ENCODE assay signal across 35 mouse cellular contexts in the genomic region with DNA sequence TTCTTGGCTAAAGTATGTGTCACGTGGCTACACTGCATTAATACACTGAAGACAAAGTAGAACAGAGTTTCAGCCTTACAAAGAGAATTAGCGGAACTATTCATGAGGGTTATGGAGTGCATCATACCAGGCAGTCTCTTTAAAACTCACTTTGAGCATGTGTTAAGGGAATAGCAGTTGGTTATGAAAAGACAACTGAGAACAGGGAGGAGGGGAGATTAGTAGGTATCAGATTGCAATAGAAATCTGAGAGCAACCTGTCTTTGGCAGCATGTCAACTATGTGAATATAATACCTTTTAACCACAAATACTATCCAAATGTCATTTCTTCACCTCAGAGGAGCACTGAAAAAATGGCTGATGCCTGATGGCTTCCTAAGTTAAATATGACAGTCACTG.
"Had no signal": no experiment of that assay in that cellular context is flagged by ENCODE, and none has a peak within 500 bp of the region (broad histone marks: within the 10 kb centered on the region; RNA-seq: fewer than 3 reads in every experiment).

No protein-coding gene starts in this region.

- DNase-seq: heart, postnatal 10 days; heart, postnatal 14 days; heart, postnatal 36 days; heart, postnatal 4 days; kidney, adult 11 months; kidney, adult 18-20 months; kidney, adult 2 months; kidney, adult 8-10 months; kidney, adult 9 months; kidney, postnatal 10 days; kidney, postnatal 14 days; kidney, postnatal 25 days; kidney, postnatal 36 days; kidney, postnatal 4 days; layer of hippocampus, adult 9-11 months; layer of hippocampus, postnatal 36 days had no signal

- H3K9me3 ChIP-seq: heart, embryonic 10.5 days; heart, embryonic 12.5 days; heart, embryonic 13.5 days; heart, embryonic 15.5 days; hindbrain, embryonic 10.5 days; hindbrain, embryonic 12.5 days; hindbrain, embryonic 13.5 days; hindbrain, embryonic 15.5 days; intestine, embryonic 15.5 days; kidney, embryonic 15.5 days had no signal

- H3K9ac ChIP-seq: heart, embryonic 12.5 days; heart, embryonic 13.5 days; heart, embryonic 15.5 days; hindbrain, embryonic 12.5 days; hindbrain, embryonic 13.5 days; hindbrain, embryonic 14.5 days; hindbrain, embryonic 15.5 days; intestine, embryonic 15.5 days; kidney, embryonic 15.5 days had no signal

- H3K4me2 ChIP-seq: heart, embryonic 11.5 days; heart, embryonic 12.5 days; heart, embryonic 13.5 days; heart, embryonic 15.5 days; hindbrain, embryonic 12.5 days; hindbrain, embryonic 13.5 days; hindbrain, embryonic 14.5 days; hindbrain, embryonic 15.5 days; intestine, embryonic 15.5 days; kidney, embryonic 15.5 days had no signal

- H3K36me3 ChIP-seq: heart, embryonic 10.5 days; heart, embryonic 12.5 days; heart, embryonic 13.5 days; heart, embryonic 15.5 days; hindbrain, embryonic 10.5 days; hindbrain, embryonic 12.5 days; hindbrain, embryonic 13.5 days; hindbrain, embryonic 15.5 days; intestine, embryonic 15.5 days; kidney, embryonic 15.5 days had no signal

- H3K27me3 ChIP-seq: heart, embryonic 12.5 days; heart, embryonic 13.5 days; heart, embryonic 15.5 days; hindbrain, embryonic 12.5 days; hindbrain, embryonic 13.5 days; hindbrain, embryonic 15.5 days; intestine, embryonic 15.5 days; kidney, embryonic 15.5 days had no signal

- H3K4me1 ChIP-seq: heart, embryonic 10.5 days; heart, embryonic 12.5 days; heart, embryonic 13.5 days; heart, embryonic 15.5 days; hindbrain, embryonic 15.5 days; intestine, embryonic 15.5 days; kidney, embryonic 15.5 days had no signal

- ATAC-seq: hindbrain, embryonic 16.5 days; hindbrain, postnatal 0 days; inflammation-experienced regulatory T-cells, adult 6 months; intestine, embryonic 15.5 days; intestine, embryonic 16.5 days; intestine, postnatal 0 days had no signal

- H3K4me3 ChIP-seq: heart, embryonic 10.5 days; heart, embryonic 12.5 days; heart, embryonic 13.5 days; heart, embryonic 15.5 days; hindbrain, embryonic 10.5 days; hindbrain, embryonic 12.5 days; hindbrain, embryonic 13.5 days; hindbrain, embryonic 15.5 days; intestine, embryonic 15.5 days; kidney, embryonic 15.5 days; layer of hippocampus, adult 2 months had no signal

- H3K27ac ChIP-seq: heart, embryonic 10.5 days; heart, embryonic 13.5 days; heart, embryonic 15.5 days; hindbrain, embryonic 10.5 days; hindbrain, embryonic 12.5 days; hindbrain, embryonic 13.5 days; hindbrain, embryonic 14.5 days; hindbrain, embryonic 15.5 days; hindbrain, postnatal 0 days; intestine, embryonic 15.5 days; kidney, embryonic 15.5 days; kidney, postnatal 0 days; layer of hippocampus, adult 2 months had no signal
